Mouse (Mus musculus) C2C12 (cell line): Measurements from ENCODE around the gene Thrb.

Experiments
- CTCF ChIP-seq: IDR thresholded peaks from one replicate; pipeline ENCODE4 v1.5.1; 2011; ENCODE audit not compliant: control insufficient read depth, insufficient read depth, insufficient read length
- MAX ChIP-seq: IDR thresholded peaks from one replicate; pipeline ENCODE4 v1.6.1; 2011; ENCODE audit warnings: mild to moderate bottlenecking, control low read depth
- USF1 ChIP-seq: IDR thresholded peaks from one replicate; pipeline ENCODE4 v1.6.1; 2011; ENCODE audit warnings: low read depth, mild to moderate bottlenecking, control low read depth, moderate library complexity

DNA sequence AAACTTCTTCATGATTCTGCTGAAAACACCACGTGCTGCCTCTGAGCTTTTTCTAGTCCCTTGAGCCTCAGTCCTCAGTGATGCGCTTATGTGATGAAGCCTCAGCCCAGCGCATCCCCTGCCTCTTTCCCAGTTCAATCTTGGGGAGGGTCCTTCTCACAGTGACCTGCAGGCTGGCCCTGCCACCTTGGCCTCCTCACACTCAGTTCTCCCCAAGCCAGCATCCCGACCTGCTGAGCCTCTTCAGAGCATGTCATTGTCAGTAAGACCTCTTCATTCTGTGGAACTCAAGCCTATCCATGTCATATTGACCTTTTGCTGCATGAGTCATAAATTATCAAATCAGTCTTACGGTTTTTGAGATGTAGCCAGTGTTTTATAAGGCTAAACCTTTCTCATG is 376.5 kb downstream of the Thrb start:
- TF ChIP-seq MAX (no peak), CTCF (no peak), USF1 (no peak)
